Mouse (Mus musculus) bone marrow macrophage, adult 2 months (primary cell): Measurements from ENCODE around the gene Tlr9.

Experiments used
- CTCF ChIP-seq: IDR thresholded peaks from 2 replicates; pipeline ENCODE4 v1.5.1; 2012; ENCODE audit warnings: low read depth, mild to moderate bottlenecking, low read length, moderate library complexity
- POLR2A ChIP-seq: IDR thresholded peaks from 2 replicates; pipeline ENCODE4 v1.6.1; 2012; ENCODE audit warnings: mild to moderate bottlenecking, low read depth, low read length, borderline replicate concordance

- TF ChIP-seq CTCF, result no peak
- TF ChIP-seq POLR2A, result no peak
These were observed 49.0 kb upstream of the Tlr9 start for GRCm38 (mm10) chr9:106173363-106173762.
